Mouse (Mus musculus) embryonic facial prominence, embryonic 10.5 days (tissue): ENCODE results near the gene Cmc2. TPM values are rescaled to one million over a fixed set of nuclear protein-coding genes. Genes with fewer than 3 reads are reported as not detected.
A peak's percentile ranks its signal among the peaks of the same experiment; 100 is the strongest.

Experiments used
- DNase-seq: peaks from one replicate; pipeline ENCODE4 v3.0.0-alpha.2; 2017; ENCODE audit warnings: low spot score
- H3K27ac ChIP-seq: fragments of 300-500 bp; sonication (generic); replicated peaks from 2 replicates; pipeline ENCODE4 v1.5.1; 2016; ENCODE audit warnings: mild to moderate bottlenecking
- H3K27me3 ChIP-seq: fragments of 300-500 bp; sonication (generic); replicated peaks from 2 replicates; pipeline ENCODE4 v1.6.1; 2016; ENCODE audit warnings: low read depth, mild to moderate bottlenecking; ENCODE audit not compliant: poor library complexity, severe bottlenecking
- H3K36me3 ChIP-seq: fragments of 300-500 bp; sonication (generic); replicated peaks from 2 replicates; pipeline ENCODE4 v1.6.1; 2016; ENCODE audit warnings: mild to moderate bottlenecking, moderate library complexity
- H3K4me1 ChIP-seq: fragments of 300-500 bp; sonication (generic); 2 replicates; pipeline ENCODE4 v1.6.1; 2016
- H3K4me3 ChIP-seq: fragments of 300-500 bp; sonication (generic); 2 replicates; pipeline ENCODE4 v1.5.1; 2016; ENCODE audit warnings: mild to moderate bottlenecking, moderate library complexity
- H3K9me3 ChIP-seq: fragments of 300-500 bp; sonication (generic); 2 replicates; pipeline ENCODE4 v1.6.1; 2016; ENCODE audit warnings: mild to moderate bottlenecking
- WGBS: fragments of 180-500 bp; shearing (Covaris S2); methylation state at CpG from one replicate; pipeline ENCODE4 v1.1.7; 2016; 5-methylcytosine and 5-hydroxymethylcytosine counted together
- polyA plus RNA-seq: library from polyadenylated mRNA; unstranded; fragments of >200 nt; fragmentation: Nextera tagmentation; extraction: Ambion mirVana; gene quantifications from 2 replicates; pipeline ENCODE4 v1.2.1, GENCODE M21; 2016

Cmc2 gene
- polyA plus RNA-seq, 1 experiment from 2014 or later: 77.7 TPM

- no peak overlapping the region for H3K27ac ChIP-seq
- DNase-seq: peak; percentile 64
- 75% methylated on average over 13 of the region's 13 CpGs for WGBS
- H3K4me1 ChIP-seq: peaks cover 8% of the 10 kb centered on the region
- H3K36me3 ChIP-seq: no peaks in the 10 kb centered on the region
- no peaks in the 10 kb centered on the region for H3K9me3 ChIP-seq
- H3K4me3 ChIP-seq: no peak overlapping the region
- peaks cover 33% of the 10 kb centered on the region for H3K27me3 ChIP-seq
Measured at GRCm38 (mm10) chr8:116866118-116866903, 54.9 kb downstream of the Cmc2 start.

- WGBS: 93% methylated on average over 3 of the region's 3 CpGs
- H3K4me3 ChIP-seq: no peak overlapping the region
- peaks cover 8% of the 10 kb centered on the region for H3K4me1 ChIP-seq
- peaks cover 33% of the 10 kb centered on the region for H3K27me3 ChIP-seq
- no peak for DNase-seq
- no peaks in the 10 kb centered on the region for H3K36me3 ChIP-seq
- no peaks in the 10 kb centered on the region for H3K9me3 ChIP-seq
- no peak overlapping the region for H3K27ac ChIP-seq
Measured at GRCm38 (mm10) chr8:116864514-116864913, 56.7 kb downstream of the Cmc2 start.

GRCm38 (mm10) chr8:116864022-116864387 is 57.2 kb downstream of the Cmc2 start:
- H3K9me3 ChIP-seq: no peaks in the 10 kb centered on the region
- 57% methylated on average over 9 of the region's 9 CpGs for WGBS
- no peaks in the 10 kb centered on the region for H3K36me3 ChIP-seq
- no peak for DNase-seq
- no peak overlapping the region for H3K27ac ChIP-seq
- H3K4me3 ChIP-seq: no peak overlapping the region
- H3K4me1 ChIP-seq: peaks cover 8% of the 10 kb centered on the region
- H3K27me3 ChIP-seq: peaks cover 33% of the 10 kb centered on the region

GRCm38 (mm10) chr8:116863357-116864021 is 57.8 kb downstream of the Cmc2 start:
- DNase-seq: peak; percentile 66
- no peaks in the 10 kb centered on the region for H3K36me3 ChIP-seq
- 4% methylated on average over 30 of the region's 30 CpGs for WGBS
- H3K4me1 ChIP-seq: peaks cover 8% of the 10 kb centered on the region
- peaks cover 33% of the 10 kb centered on the region for H3K27me3 ChIP-seq
- H3K9me3 ChIP-seq: no peaks in the 10 kb centered on the region
- peak overlapping the region; percentile 56 for H3K4me3 ChIP-seq
- peak overlapping the region; percentile 51 for H3K27ac ChIP-seq

GRCm38 (mm10) chr8:116862191-116862590 is 59.1 kb downstream of the Cmc2 start:
- peaks cover 4% of the 10 kb centered on the region; the same call in 1 of the 2 replicates for H3K9me3 ChIP-seq
- 82% methylated on average over 4 of the region's 4 CpGs for WGBS
- H3K27ac ChIP-seq: no peak overlapping the region
- H3K36me3 ChIP-seq: no peaks in the 10 kb centered on the region
- no peak overlapping the region for H3K4me3 ChIP-seq
- no peak for DNase-seq
- H3K4me1 ChIP-seq: peaks cover 7% of the 10 kb centered on the region
- peaks cover 33% of the 10 kb centered on the region for H3K27me3 ChIP-seq

GRCm38 (mm10) chr8:116852042-116852441 is 69.2 kb downstream of the Cmc2 start:
- Histone ChIP-seq H3K27me3 (no peaks in the 10 kb centered on the region), H3K27ac (no peak overlapping the region), H3K4me3 (no peak overlapping the region), H3K4me1 (no peaks in the 10 kb centered on the region), H3K9me3 (peaks cover 4% of the 10 kb centered on the region; the same call in 1 of the 2 replicates), H3K36me3 (no peaks in the 10 kb centered on the region)
- WGBS: 91% methylated on average over 11 of the region's 11 CpGs
- no peak for DNase-seq

- Histone ChIP-seq H3K27me3 (no peaks in the 10 kb centered on the region), H3K9me3 (peaks cover 4% of the 10 kb centered on the region; the same call in 1 of the 2 replicates), H3K36me3 (no peaks in the 10 kb centered on the region), H3K4me3 (no peak overlapping the region), H3K27ac (no peak overlapping the region), H3K4me1 (no peaks in the 10 kb centered on the region)
- WGBS: 82% methylated on average over 3 of the region's 3 CpGs
- no peak for DNase-seq
Measured at GRCm38 (mm10) chr8:116848042-116848441, 73.2 kb downstream of the Cmc2 start.

- 80% methylated on average over 6 of the region's 6 CpGs for WGBS
- H3K4me1 ChIP-seq: no peaks in the 10 kb centered on the region
Measured at GRCm38 (mm10) chr8:116842678-116843077, 78.6 kb downstream of the Cmc2 start.

More at GRCm38 (mm10) chr8:116842678-116843077, 78.6 kb downstream of the Cmc2 start:
- no peak overlapping the region for H3K4me3 ChIP-seq
- no peaks in the 10 kb centered on the region for H3K36me3 ChIP-seq
- no peak overlapping the region for H3K27ac ChIP-seq
- no peak for DNase-seq
- H3K9me3 ChIP-seq: no peaks in the 10 kb centered on the region
- no peaks in the 10 kb centered on the region for H3K27me3 ChIP-seq

Other genes starting within 250 kb of the Cmc2 start
- gene Cdyl2, start 188.5 kb downstream of the Cmc2 start, polyA plus RNA-seq: 5.8 and 7.7 TPM in 2 replicates
- gene Cenpn, start 275 bp upstream of the Cmc2 start, polyA plus RNA-seq: 61.7 and 62.1 TPM in 2 replicates
- gene Atmin, start 21.9 kb upstream of the Cmc2 start, polyA plus RNA-seq: 12.4 and 13.0 TPM in 2 replicates
- gene 1700030J22Rik, start 57.5 kb upstream of the Cmc2 start, polyA plus RNA-seq: 2.0 and 2.4 TPM in 2 replicates
- gene Gcsh, start 72.1 kb upstream of the Cmc2 start, polyA plus RNA-seq: 183 and 189 TPM in 2 replicates
- gene Pkd1l2, start 161.0 kb upstream of the Cmc2 start, polyA plus RNA-seq: not detected in 2 replicates
- gene Bco1, start 174.4 kb upstream of the Cmc2 start, polyA plus RNA-seq: 0.22 and 0.33 TPM in 2 replicates
- gene Gan, start 236.7 kb upstream of the Cmc2 start, polyA plus RNA-seq: 2.6 and 3.1 TPM in 2 replicates